Mouse (Mus musculus): ENCODE results near the gene Dnpep.

DNA sequence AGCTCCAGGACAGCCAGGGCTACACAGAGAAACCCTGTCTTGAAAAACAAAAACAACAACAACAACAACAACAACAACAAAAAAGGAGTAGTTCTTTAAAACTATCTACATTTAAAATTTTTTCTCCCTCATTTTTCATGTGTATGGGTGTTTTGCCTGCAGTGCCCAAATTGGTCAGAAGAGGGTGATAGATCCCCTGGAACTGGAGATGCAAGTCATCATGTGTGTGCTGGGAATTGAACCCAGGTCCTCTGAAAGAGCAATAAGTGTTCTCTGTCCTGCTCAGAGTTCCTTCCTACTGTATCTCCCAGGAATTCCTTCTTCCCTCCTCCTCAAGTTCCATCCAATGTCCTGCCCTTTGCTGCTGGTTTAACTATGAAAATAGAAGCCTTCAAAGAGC lies 9.7 kb upstream of the Dnpep start:
- TF ChIP-seq CTCF (conservative IDR thresholded peaks at IDR 0.05; ENCODE audit: low read length) (peak; percentile 28), NANOG (IDR thresholded peaks at IDR 0.05; ENCODE audit: borderline replicate concordance, low read length) (no peak)
